Mouse (Mus musculus): ENCODE results near the gene 4930404H24Rik. TPM values are rescaled to one million over a fixed set of nuclear protein-coding genes. Genes with fewer than 3 reads are reported as not detected.

Gene 4930404H24Rik
- polyA plus RNA-seq, 1 experiment from 2014 or later = not detected

- DNase-seq (ENCODE audit: low spot score, missing footprints) (no peak), ATAC-seq (ENCODE audit: low FRiP score) (no peak)
- Histone ChIP-seq H3K9me3 (ENCODE audit: control insufficient read depth, low read length) (no peaks in the 10 kb centered on the region), H3K36me3 (ENCODE audit: control insufficient read depth, insufficient read depth, low read length) (no peaks in the 10 kb centered on the region), H3K4me1 (ENCODE audit: control insufficient read depth, insufficient read depth, low read length) (peaks cover 36% of the 10 kb centered on the region), H3K27me3 (ENCODE audit: control insufficient read depth, insufficient read depth, low read length) (peaks cover 9% of the 10 kb centered on the region), H3K4me3 (ENCODE audit: low read depth, low read length) (no peak overlapping the region), H3K27ac (ENCODE audit: low read depth, low read length) (no peak overlapping the region), H3K9ac (ENCODE audit: low read length) (no peak overlapping the region), H3K4me2 (no peak overlapping the region)
- 66% methylated on average over 2 of the region's 2 CpGs for WGBS
These were observed 32.1 kb downstream of the 4930404H24Rik start for GRCm38 (mm10) chr2:153524727-153525126.

- DNase-seq (ENCODE audit: low spot score, missing footprints) (peak; percentile 89), ATAC-seq (ENCODE audit: low FRiP score) (peak; percentile 7; the same call in 1 of the 2 replicates)
- 9% methylated on average over 10 of the region's 10 CpGs for WGBS
- Histone ChIP-seq H3K27ac (ENCODE audit: low read depth, low read length) (peak overlapping the region; percentile 85), H3K4me2 (peak overlapping the region; percentile 20; the same call in 1 of the 2 replicates), H3K36me3 (ENCODE audit: control insufficient read depth, insufficient read depth, low read length) (no peaks in the 10 kb centered on the region), H3K4me3 (ENCODE audit: low read depth, low read length) (no peak overlapping the region), H3K9ac (ENCODE audit: low read length) (peak overlapping the region; percentile 40; the same call in 1 of the 2 replicates), H3K9me3 (ENCODE audit: control insufficient read depth, low read length) (no peaks in the 10 kb centered on the region), H3K4me1 (ENCODE audit: control insufficient read depth, insufficient read depth, low read length) (peaks cover 43% of the 10 kb centered on the region), H3K27me3 (ENCODE audit: control insufficient read depth, insufficient read depth, low read length) (peaks cover 14% of the 10 kb centered on the region)
These were observed 33.3 kb downstream of the 4930404H24Rik start for GRCm38 (mm10) chr2:153525906-153526311.

GRCm38 (mm10) chr2:153526850-153527530, 34.4 kb downstream of the 4930404H24Rik start:
- Histone ChIP-seq H3K9me3 (ENCODE audit: control insufficient read depth, low read length) (no peaks in the 10 kb centered on the region), H3K4me3 (ENCODE audit: low read depth, low read length) (peak overlapping the region; percentile 77), H3K27me3 (ENCODE audit: control insufficient read depth, insufficient read depth, low read length) (peaks cover 17% of the 10 kb centered on the region), H3K9ac (ENCODE audit: low read length) (peak overlapping the region; percentile 27; the same call in 1 of the 2 replicates), H3K4me2 (peak overlapping the region; percentile 96), H3K4me1 (ENCODE audit: control insufficient read depth, insufficient read depth, low read length) (peaks cover 42% of the 10 kb centered on the region), H3K27ac (ENCODE audit: low read depth, low read length) (peak overlapping the region; percentile 85), H3K36me3 (ENCODE audit: control insufficient read depth, insufficient read depth, low read length) (no peaks in the 10 kb centered on the region)
- 40% methylated on average over 9 of the region's 9 CpGs for WGBS
- no peak for ATAC-seq (ENCODE audit: low FRiP score)
- DNase-seq (ENCODE audit: low spot score, missing footprints) = peak; percentile 91

GRCm38 (mm10) chr2:153527580-153528531, 35.3 kb downstream of the 4930404H24Rik start:
- H3K27ac ChIP-seq (ENCODE audit: low read depth, low read length) = peak overlapping the region; percentile 85
- H3K4me2 ChIP-seq = peak overlapping the region; percentile 96
- peaks cover 17% of the 10 kb centered on the region for H3K27me3 ChIP-seq (ENCODE audit: control insufficient read depth, insufficient read depth, low read length)
- H3K36me3 ChIP-seq (ENCODE audit: control insufficient read depth, insufficient read depth, low read length) = no peaks in the 10 kb centered on the region
- peak; percentile 97 for DNase-seq (ENCODE audit: low spot score, missing footprints)
- under 1% methylated on average over 68 of the region's 85 CpGs for WGBS
- no peaks in the 10 kb centered on the region for H3K9me3 ChIP-seq (ENCODE audit: control insufficient read depth, low read length)
- peak; percentile 76 for ATAC-seq (ENCODE audit: low FRiP score)
- peak overlapping the region; percentile 77 for H3K4me3 ChIP-seq (ENCODE audit: low read depth, low read length)
- H3K9ac ChIP-seq (ENCODE audit: low read length) = peak overlapping the region; percentile 71
- peaks cover 34% of the 10 kb centered on the region for H3K4me1 ChIP-seq (ENCODE audit: control insufficient read depth, insufficient read depth, low read length)

- Histone ChIP-seq H3K36me3 (ENCODE audit: control insufficient read depth, insufficient read depth, low read length) (no peaks in the 10 kb centered on the region), H3K9me3 (ENCODE audit: control insufficient read depth, low read length) (no peaks in the 10 kb centered on the region), H3K4me2 (peak overlapping the region; percentile 96), H3K9ac (ENCODE audit: low read length) (peak overlapping the region; percentile 71), H3K4me3 (ENCODE audit: low read depth, low read length) (peak overlapping the region; percentile 77), H3K4me1 (ENCODE audit: control insufficient read depth, insufficient read depth, low read length) (peaks cover 32% of the 10 kb centered on the region), H3K27me3 (ENCODE audit: control insufficient read depth, insufficient read depth, low read length) (peaks cover 17% of the 10 kb centered on the region), H3K27ac (ENCODE audit: low read depth, low read length) (peak overlapping the region; percentile 85)
- under 1% methylated on average over 36 of the region's 70 CpGs for WGBS
- peak; percentile 54 for ATAC-seq (ENCODE audit: low FRiP score)
- DNase-seq (ENCODE audit: low spot score, missing footprints) = peak; percentile 93
These were observed 36.2 kb downstream of the 4930404H24Rik start for GRCm38 (mm10) chr2:153528571-153529364.

GRCm38 (mm10) chr2:153529365-153529781, 36.8 kb downstream of the 4930404H24Rik start:
- H3K27ac ChIP-seq (ENCODE audit: low read depth, low read length) = peak overlapping the region; percentile 85
- H3K9ac ChIP-seq (ENCODE audit: low read length) = peak overlapping the region; percentile 71
- DNase-seq (ENCODE audit: low spot score, missing footprints) (no peak), ATAC-seq (ENCODE audit: low FRiP score) (peak; percentile 6)
- peaks cover 17% of the 10 kb centered on the region for H3K27me3 ChIP-seq (ENCODE audit: control insufficient read depth, insufficient read depth, low read length)
- no peaks in the 10 kb centered on the region for H3K9me3 ChIP-seq (ENCODE audit: control insufficient read depth, low read length)
- peaks cover 32% of the 10 kb centered on the region for H3K4me1 ChIP-seq (ENCODE audit: control insufficient read depth, insufficient read depth, low read length)
- no peaks in the 10 kb centered on the region for H3K36me3 ChIP-seq (ENCODE audit: control insufficient read depth, insufficient read depth, low read length)
- WGBS = under 1% methylated on average over 47 of the region's 53 CpGs
- peak overlapping the region; percentile 77 for H3K4me3 ChIP-seq (ENCODE audit: low read depth, low read length)
- H3K4me2 ChIP-seq = peak overlapping the region; percentile 96

GRCm38 (mm10) chr2:153529931-153530766, 37.6 kb downstream of the 4930404H24Rik start, which contains the start of gene Nol4l:
Gene Nol4l, minus strand, starts transcription at chr2:153529971.
- peak; percentile 92 for DNase-seq (ENCODE audit: low spot score, missing footprints)
- Histone ChIP-seq H3K4me3 (ENCODE audit: low read depth, low read length) (peak within 1 kb of the TSS; percentile 77), H3K9ac (ENCODE audit: low read length) (peak within 1 kb of the TSS; percentile 71), H3K36me3 (ENCODE audit: control insufficient read depth, insufficient read depth, low read length) (no peaks in the 10 kb centered on the region), H3K27ac (ENCODE audit: low read depth, low read length) (peak within 1 kb of the TSS; percentile 85), H3K4me1 (ENCODE audit: control insufficient read depth, insufficient read depth, low read length) (peaks cover 32% of the 10 kb centered on the region), H3K4me2 (peak within 1 kb of the TSS; percentile 96), H3K27me3 (ENCODE audit: control insufficient read depth, insufficient read depth, low read length) (peaks cover 17% of the 10 kb centered on the region), H3K9me3 (ENCODE audit: control insufficient read depth, low read length) (no peaks in the 10 kb centered on the region)
- ATAC-seq (ENCODE audit: low FRiP score) = peak; percentile 4
- 1% methylated on average over 49 of the region's 86 CpGs for WGBS

- Histone ChIP-seq H3K27me3 (ENCODE audit: control insufficient read depth, insufficient read depth, low read length) (peaks cover 17% of the 10 kb centered on the region), H3K9me3 (ENCODE audit: control insufficient read depth, low read length) (no peaks in the 10 kb centered on the region), H3K9ac (ENCODE audit: low read length) (no peak overlapping the region), H3K36me3 (ENCODE audit: control insufficient read depth, insufficient read depth, low read length) (no peaks in the 10 kb centered on the region), H3K4me1 (ENCODE audit: control insufficient read depth, insufficient read depth, low read length) (peaks cover 26% of the 10 kb centered on the region), H3K4me3 (ENCODE audit: low read depth, low read length) (no peak overlapping the region), H3K4me2 (no peak overlapping the region), H3K27ac (ENCODE audit: low read depth, low read length) (no peak overlapping the region)
- ATAC-seq (ENCODE audit: low FRiP score) = no peak
- 50% methylated on average over 5 of the region's 5 CpGs for WGBS
- no peak for DNase-seq (ENCODE audit: low spot score, missing footprints)
These were observed 38.4 kb downstream of the 4930404H24Rik start for GRCm38 (mm10) chr2:153530948-153531347.

All from midbrain, embryonic 11.5 days (tissue).